ENCODE assay signal across 9 mouse cellular contexts in the genomic region with DNA sequence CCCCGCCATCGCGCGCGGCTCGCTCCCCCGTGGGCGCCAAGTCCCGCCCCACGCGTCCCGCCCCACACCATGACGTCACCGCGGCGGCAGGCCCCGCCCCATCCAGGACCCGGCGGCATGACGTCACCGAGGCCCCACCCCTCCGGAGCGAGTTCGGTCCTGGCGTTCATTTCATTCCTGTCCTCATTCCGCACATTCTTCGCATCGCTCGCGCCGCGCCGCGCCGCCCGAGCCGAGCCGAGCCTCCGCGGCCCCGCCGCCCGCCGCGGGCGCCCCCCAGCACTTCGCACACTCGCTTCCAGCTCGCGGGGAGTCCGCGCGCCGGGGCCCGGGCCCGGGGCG. TPM values are rescaled to one million over a fixed set of nuclear protein-coding genes. Genes with fewer than 3 reads are reported as not detected.
DNase-seq lines count a peak whose midpoint lies in the region; ATAC-seq and TF ChIP-seq lines count a peak whose summit lies in the region.
"Had no signal": no experiment of that assay in that cellular context is flagged by ENCODE, and none has a peak within 500 bp of the region (broad histone marks: within the 10 kb centered on the region; RNA-seq: fewer than 3 reads in every experiment).

A gene (plus strand): TSS at position 148 of the 342 bp plus-strand sequence.

- H3K9me3 ChIP-seq in megakaryocyte, embryonic 14.5 days, result peaks cover 4% of the 10 kb centered on the region; the same call in 1 of the 2 replicates
- H3K9me3 ChIP-seq in embryonic facial prominence, embryonic 15.5 days (replicated peaks), result no peaks in the 10 kb centered on the region
- no peaks in the 10 kb centered on the region for H3K9me3 ChIP-seq in heart, embryonic 10.5 days
- no peaks in the 10 kb centered on the region; the same call in 1 of the 2 replicates for H3K9me3 ChIP-seq in kidney, embryonic 14.5 days (ENCODE audit: control insufficient read depth, low read length)
- no peaks in the 10 kb centered on the region for H3K9me3 ChIP-seq in limb, embryonic 15.5 days
- H3K9me3 ChIP-seq in stomach, embryonic 14.5 days (ENCODE audit: control insufficient read depth, low read depth, low read length), result no peaks in the 10 kb centered on the region

- peak within 1 kb of the TSS; percentile 74 for H3K4me2 ChIP-seq in embryonic facial prominence, embryonic 15.5 days (replicated peaks)
- H3K4me2 ChIP-seq in kidney, embryonic 14.5 days (replicated peaks; ENCODE audit: low read depth, low read length), result peak within 1 kb of the TSS; percentile 81
- peak within 1 kb of the TSS; percentile 77 for H3K4me2 ChIP-seq in limb, embryonic 15.5 days
- H3K4me2 ChIP-seq in myocyte (ENCODE audit: low read depth), result peak within 1 kb of the TSS; percentile 95
- H3K4me2 ChIP-seq in stomach, embryonic 14.5 days (replicated peaks; ENCODE audit: low read depth, low read length), result peak within 1 kb of the TSS; percentile 64

- H3K36me3 ChIP-seq in megakaryocyte, embryonic 14.5 days (replicated peaks; ENCODE audit: low read length), result no peaks in the 10 kb centered on the region
- no peaks in the 10 kb centered on the region for H3K36me3 ChIP-seq in embryonic facial prominence, embryonic 15.5 days
- no peaks in the 10 kb centered on the region for H3K36me3 ChIP-seq in heart, embryonic 10.5 days
- no peaks in the 10 kb centered on the region for H3K36me3 ChIP-seq in kidney, embryonic 14.5 days (ENCODE audit: control insufficient read depth, insufficient read depth, low read length)
- H3K36me3 ChIP-seq in limb, embryonic 15.5 days, result no peaks in the 10 kb centered on the region
- no peaks in the 10 kb centered on the region for H3K36me3 ChIP-seq in myocyte (ENCODE audit: control insufficient read depth, insufficient read depth)
- no peaks in the 10 kb centered on the region for H3K36me3 ChIP-seq in stomach, embryonic 14.5 days (ENCODE audit: control insufficient read depth, insufficient read depth, low read length)

- H3K27ac ChIP-seq in embryonic facial prominence, embryonic 15.5 days (replicated peaks), result peak within 1 kb of the TSS; percentile 99
- H3K27ac ChIP-seq in heart, embryonic 10.5 days, result peak within 1 kb of the TSS; percentile 100
- peak within 1 kb of the TSS; percentile 93 for H3K27ac ChIP-seq in kidney, embryonic 14.5 days (ENCODE audit: low read depth, low read length)
- H3K27ac ChIP-seq in limb, embryonic 15.5 days, result peak within 1 kb of the TSS; percentile 99
- H3K27ac ChIP-seq in stomach, embryonic 14.5 days (ENCODE audit: low read length), result peak within 1 kb of the TSS; percentile 99

- H3ac ChIP-seq in myocyte (ENCODE audit: control insufficient read depth, insufficient read length), result peak within 1 kb of the TSS; percentile 99

- ATAC-seq in megakaryocyte, adult 5-6 weeks (ENCODE audit: poor library complexity, severe bottlenecking), result no peak
- peak; percentile 90 for ATAC-seq in embryonic facial prominence, embryonic 15.5 days (ENCODE audit: insufficient number of reproducible peaks, low FRiP score, low TSS enrichment, low read depth)
- peak; percentile 84 for ATAC-seq in kidney, embryonic 14.5 days (ENCODE audit: low FRiP score, low TSS enrichment)
- ATAC-seq in limb, embryonic 15.5 days (ENCODE audit: insufficient number of reproducible peaks, low FRiP score, low TSS enrichment, low read depth), result peak; percentile 87
- peak; percentile 81 for ATAC-seq in stomach, embryonic 14.5 days (ENCODE audit: insufficient number of reproducible peaks, insufficient read depth, low FRiP score, low read depth)

- DNase-seq in heart, embryonic 10.5 days (ENCODE audit: low spot score), result peak; percentile 96

- WGBS in embryonic facial prominence, embryonic 15.5 days, result under 1% methylated on average over 47 of the region's 57 CpGs
- WGBS in heart, embryonic 10.5 days, result 6% methylated on average over 51 of the region's 57 CpGs
- WGBS in kidney, embryonic 14.5 days, result under 1% methylated on average over 56 of the region's 57 CpGs
- WGBS in limb, embryonic 15.5 days, result under 1% methylated on average over 51 of the region's 57 CpGs
- WGBS in stomach, embryonic 14.5 days, result under 1% methylated on average over 54 of the region's 57 CpGs

- H3K4me3 ChIP-seq in megakaryocyte, embryonic 14.5 days (replicated peaks), result peak within 1 kb of the TSS; percentile 88
- H3K4me3 ChIP-seq in embryonic facial prominence, embryonic 15.5 days (replicated peaks), result peak within 1 kb of the TSS; percentile 85
- peak within 1 kb of the TSS; percentile 94 for H3K4me3 ChIP-seq in heart, embryonic 10.5 days
- H3K4me3 ChIP-seq in kidney, embryonic 14.5 days (ENCODE audit: low read length), result peak within 1 kb of the TSS; percentile 70
- H3K4me3 ChIP-seq in limb, embryonic 15.5 days, result peak within 1 kb of the TSS; percentile 89
- H3K4me3 ChIP-seq in myocyte, result peak within 1 kb of the TSS; percentile 59
- peak within 1 kb of the TSS; percentile 95 for H3K4me3 ChIP-seq in stomach, embryonic 14.5 days (ENCODE audit: low read depth, low read length)

- peaks cover 15% of the 10 kb centered on the region for H3K4me1 ChIP-seq in megakaryocyte, embryonic 14.5 days
- peaks cover 26% of the 10 kb centered on the region for H3K4me1 ChIP-seq in embryonic facial prominence, embryonic 15.5 days
- H3K4me1 ChIP-seq in heart, embryonic 10.5 days, result peaks cover 40% of the 10 kb centered on the region
- peaks cover 8% of the 10 kb centered on the region for H3K4me1 ChIP-seq in kidney, embryonic 14.5 days (ENCODE audit: control insufficient read depth, insufficient read depth, low read length)
- peaks cover 23% of the 10 kb centered on the region for H3K4me1 ChIP-seq in limb, embryonic 15.5 days
- H3K4me1 ChIP-seq in stomach, embryonic 14.5 days (ENCODE audit: control insufficient read depth, insufficient read depth, low read length), result peaks cover 14% of the 10 kb centered on the region

- peaks cover 81% of the 10 kb centered on the region for H3K27me3 ChIP-seq in megakaryocyte, embryonic 14.5 days (replicated peaks)
- no peaks in the 10 kb centered on the region for H3K27me3 ChIP-seq in embryonic facial prominence, embryonic 15.5 days
- H3K27me3 ChIP-seq in heart, embryonic 10.5 days (ENCODE audit: insufficient read depth, poor library complexity, severe bottlenecking), result no peaks in the 10 kb centered on the region
- no peaks in the 10 kb centered on the region for H3K27me3 ChIP-seq in kidney, embryonic 14.5 days (ENCODE audit: control insufficient read depth, insufficient read depth, low read length)
- no peaks in the 10 kb centered on the region for H3K27me3 ChIP-seq in limb, embryonic 15.5 days
- no peaks in the 10 kb centered on the region for H3K27me3 ChIP-seq in myocyte (ENCODE audit: control insufficient read depth, insufficient read depth, insufficient read length)
- no peaks in the 10 kb centered on the region for H3K27me3 ChIP-seq in stomach, embryonic 14.5 days (ENCODE audit: control insufficient read depth, insufficient read depth, low read length)
- H3K27me3 ChIP-seq: CH12.LX had no signal

- TF ChIP-seq POLR2A in myocyte (IDR thresholded peaks at IDR 0.05; ENCODE audit: insufficient read length, low read depth), result peak; percentile 70

- H3K79me2 ChIP-seq in myocyte (ENCODE audit: control insufficient read depth, insufficient read depth), result peaks cover 43% of the 10 kb centered on the region

- peak within 1 kb of the TSS; percentile 90 for H3K9ac ChIP-seq in embryonic facial prominence, embryonic 15.5 days
- peak within 1 kb of the TSS; percentile 98 for H3K9ac ChIP-seq in kidney, embryonic 14.5 days (ENCODE audit: low read depth, low read length)
- peak within 1 kb of the TSS; percentile 93 for H3K9ac ChIP-seq in limb, embryonic 15.5 days
- peak within 1 kb of the TSS; percentile 97 for H3K9ac ChIP-seq in stomach, embryonic 14.5 days (replicated peaks; ENCODE audit: low read depth, low read length)

TF ChIP-seq in myocyte, 11 proteins besides CTCF, POLR2A, EP300 and RAD21:
- TF ChIP-seq MYOD1 (IDR thresholded peaks at IDR 0.05; ENCODE audit: control insufficient read depth in 1 of 3, insufficient read length in 2 of 3, low read depth in 2 of 3) (peak in 1 of 3 experiments; percentile 7), TCF3 (IDR thresholded peaks at IDR 0.05; ENCODE audit: insufficient read length, low read depth) (peak; percentile 35), USF1 (IDR thresholded peaks at IDR 0.05; ENCODE audit: low read depth) (no peak), E2F4 (IDR thresholded peaks at IDR 0.05; ENCODE audit: insufficient read depth) (peak; percentile 3), REST (IDR thresholded peaks at IDR 0.05; ENCODE audit: insufficient read depth, insufficient read length) (no peak), MYOG (IDR thresholded peaks at IDR 0.05; ENCODE audit: control insufficient read depth in 1 of 3, insufficient read depth in 1 of 3, insufficient read length in 2 of 3, low read depth in 2 of 3) (peak in 1 of 3 experiments; percentile 18), POLR2AphosphoS2 (IDR thresholded peaks at IDR 0.05; ENCODE audit: insufficient read length, low read depth) (peak; percentile 50)

RNA-seq across cellular contexts. Expression of the gene that starts here (rescaled TPM):
- polyA plus RNA-seq in megakaryocyte, embryonic 14.5 days (2012; ENCODE audit: insufficient read depth, low replicate concordance), result not detected in 2 replicates
- total RNA-seq in megakaryocyte, adult 5-6 weeks (2015), result 0.14 TPM in 1 of 2 replicates, not detected in the other
- not detected in 2 replicates for total RNA-seq in megakaryocyte, adult 5-6 weeks (2017)
- 28.8 and 32.6 TPM in 2 replicates for polyA plus RNA-seq in embryonic facial prominence, embryonic 15.5 days (2015; fragmentation: Nextera tagmentation; extraction: Ambion mirVana)
- polyA plus RNA-seq in heart, embryonic 10.5 days (2016; fragmentation: Nextera tagmentation; extraction: Ambion mirVana), result 19.7 and 27.2 TPM in 2 replicates
- polyA plus RNA-seq in kidney, embryonic 14.5 days (2014; fragmentation: Nextera tagmentation; extraction: Ambion mirVana), result 30.1 and 36.8 TPM in 2 replicates
- polyA plus RNA-seq in limb, embryonic 15.5 days (2015; fragmentation: Nextera tagmentation; extraction: Ambion mirVana), result 22.6 and 24.5 TPM in 2 replicates
- polyA plus RNA-seq in myocyte (2012; fragmentation: generic; extraction: Trizol), result 18.8 TPM
- polyA plus RNA-seq in stomach, embryonic 14.5 days (2014; fragmentation: Nextera tagmentation; extraction: Ambion mirVana), result 31.6 and 36.2 TPM in 2 replicates
- total RNA-seq: CH12.LX had no signal

Comparison
In these comparisons a context has a peak if more than half of its experiments do, and no peak if none do; other contexts are left out.
1. RNA of the gene that starts here (polyA plus RNA-seq): 31.6 to 36.2 TPM in stomach, embryonic 14.5 days, 28.8 to 32.6 TPM in embryonic facial prominence, embryonic 15.5 days, 30.1 to 36.8 TPM in kidney, embryonic 14.5 days, 22.6 to 24.5 TPM in limb, embryonic 15.5 days, 19.7 to 27.2 TPM in heart, embryonic 10.5 days and 18.8 TPM in myocyte (single experiment); not detected in megakaryocyte, embryonic 14.5 days; every median in the first group is over 10 times any median in the second.
2. Peak in every context shown above with its lines, with median percentiles within 50 percentile points of each other: H3K4me3 ChIP-seq, H3K27ac ChIP-seq, H3K4me2 ChIP-seq and H3K9ac ChIP-seq.